In the genomic region with DNA sequence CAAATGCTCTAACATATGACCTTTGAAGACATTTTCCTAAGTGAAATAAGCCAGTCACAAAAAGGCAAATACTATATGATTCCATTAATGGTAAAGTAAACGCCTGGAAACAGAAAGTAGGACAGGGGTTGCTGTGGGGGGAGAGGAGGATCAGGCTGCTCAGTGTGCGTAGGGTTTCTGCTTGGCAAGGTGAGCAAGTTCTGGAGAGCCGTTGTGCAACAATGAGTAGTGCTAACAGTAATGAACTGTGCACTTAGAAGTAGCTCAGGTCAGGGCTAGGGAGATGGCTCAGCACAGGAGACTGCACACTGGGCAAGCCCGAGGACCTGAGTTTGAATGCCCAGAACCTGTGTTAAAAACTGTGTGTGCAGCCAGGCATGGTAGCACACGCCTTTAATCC, we compare ENCODE assay signal across 30 mouse cellular contexts. TPM values are rescaled to one million over a fixed set of nuclear protein-coding genes. Genes with fewer than 3 reads are reported as not detected.
DNase-seq lines count a peak whose midpoint lies in the region; ATAC-seq lines count a peak whose summit lies in the region.
"Had no signal": no experiment of that assay in that cellular context is flagged by ENCODE, and none has a peak within 500 bp of the region (broad histone marks: within the 10 kb centered on the region; RNA-seq: fewer than 3 reads in every experiment).

No protein-coding gene starts in this region.

- H3K27me3 ChIP-seq in liver, embryonic 16.5 days (ENCODE audit: control insufficient read depth, insufficient read depth, low read depth, low read length): no peaks in the 10 kb centered on the region
- H3K27me3 ChIP-seq in liver, embryonic 12.5 days (replicated peaks): peaks cover 34% of the 10 kb centered on the region; the same call in 1 of the 2 replicates
- H3K27me3 ChIP-seq: CH12.LX; embryonic facial prominence, embryonic 13.5 days; forebrain, embryonic 13.5 days; heart, embryonic 13.5 days; hindbrain, embryonic 15.5 days; Patski had no signal

- H3K36me3 ChIP-seq in liver, embryonic 16.5 days (ENCODE audit: control insufficient read depth, insufficient read depth): no peaks in the 10 kb centered on the region
- H3K36me3 ChIP-seq in liver, embryonic 12.5 days: no peaks in the 10 kb centered on the region
- H3K36me3 ChIP-seq: embryonic facial prominence, embryonic 10.5 days; embryonic facial prominence, embryonic 13.5 days; forebrain, embryonic 10.5 days; G1E; heart, embryonic 10.5 days; heart, embryonic 13.5 days; hindbrain, embryonic 15.5 days had no signal

- H3K4me1 ChIP-seq in liver, embryonic 16.5 days (ENCODE audit: control insufficient read depth, low read depth, low read length): no peaks in the 10 kb centered on the region
- peaks cover 13% of the 10 kb centered on the region for H3K4me1 ChIP-seq in liver, embryonic 12.5 days
- H3K4me1 ChIP-seq: embryonic facial prominence, embryonic 10.5 days; embryonic facial prominence, embryonic 13.5 days; forebrain, embryonic 10.5 days; forebrain, embryonic 13.5 days; hindbrain, embryonic 15.5 days had no signal

- H3K9ac ChIP-seq in liver, embryonic 16.5 days (ENCODE audit: low read depth, low read length): no peak overlapping the region
- no peak overlapping the region for H3K9ac ChIP-seq in liver, embryonic 12.5 days
- H3K9ac ChIP-seq: embryonic facial prominence, embryonic 13.5 days; forebrain, embryonic 13.5 days; heart, embryonic 13.5 days; hindbrain, embryonic 15.5 days had no signal

- H3K9me3 ChIP-seq in liver, embryonic 16.5 days (replicated peaks; ENCODE audit: control insufficient read depth, low read length): no peaks in the 10 kb centered on the region
- no peaks in the 10 kb centered on the region for H3K9me3 ChIP-seq in liver, embryonic 12.5 days (replicated peaks)
- H3K9me3 ChIP-seq: embryonic facial prominence, embryonic 10.5 days; embryonic facial prominence, embryonic 13.5 days; forebrain, embryonic 10.5 days; forebrain, embryonic 13.5 days; G1E; heart, embryonic 10.5 days; heart, embryonic 13.5 days; hindbrain, embryonic 15.5 days had no signal

- WGBS in liver, embryonic 16.5 days (ENCODE audit: insufficient replicate concordance): 66% methylated on average over 5 of the region's 5 CpGs
- WGBS in liver, embryonic 12.5 days (ENCODE audit: insufficient replicate concordance): 70% methylated on average over 5 of the region's 5 CpGs

- ATAC-seq in liver, embryonic 16.5 days (ENCODE audit: low read depth): 0 out of 2 replicates have a peak, but pooled peaks have one; percentile 37
- no peak for ATAC-seq in liver, embryonic 12.5 days
- ATAC-seq: forebrain, embryonic 13.5 days; forebrain, embryonic 16.5 days; Patski had no signal

- no peak overlapping the region for H3K4me2 ChIP-seq in liver, embryonic 16.5 days (ENCODE audit: low read depth, low read length)
- H3K4me2 ChIP-seq in liver, embryonic 12.5 days: no peak overlapping the region
- H3K4me2 ChIP-seq: embryonic facial prominence, embryonic 13.5 days; forebrain, embryonic 13.5 days; heart, embryonic 13.5 days; hindbrain, embryonic 15.5 days had no signal

- peak; percentile 26 for DNase-seq in lung, postnatal 25 days (ENCODE audit: low spot score)
- DNase-seq in lung, postnatal 4 days: no peak
- DNase-seq in fat pad, adult 2 months (ENCODE audit: extremely low read depth, low read depth, low spot score): peak; percentile 65
- DNase-seq in adrenal gland, postnatal 10 days: no peak
- DNase-seq in kidney, postnatal 10 days: no peak
- DNase-seq: adrenal gland, adult 2 months; adrenal gland, postnatal 25 days; B cell, adult 2 months; cerebellum, adult 8-10 months; cerebellum, postnatal 36 days; embryo, embryonic 11 days; gastrocnemius, postnatal 10 days; gastrocnemius, postnatal 36 days; heart, adult 2 months; heart, postnatal 14 days; heart, postnatal 4 days had no signal

- H3K4me3 ChIP-seq in liver, embryonic 16.5 days (ENCODE audit: low read depth, low read length): no peak overlapping the region
- H3K4me3 ChIP-seq in liver, embryonic 12.5 days: no peak overlapping the region
- H3K4me3 ChIP-seq: embryonic facial prominence, embryonic 10.5 days; embryonic facial prominence, embryonic 13.5 days; erythroblast, embryonic 14.5 days; forebrain, embryonic 10.5 days; forebrain, embryonic 13.5 days; heart, adult 2 months; heart, embryonic 10.5 days; heart, embryonic 13.5 days; hindbrain, embryonic 15.5 days had no signal

- no peak overlapping the region for H3K27ac ChIP-seq in liver, embryonic 16.5 days (ENCODE audit: low read length)
- H3K27ac ChIP-seq in liver, embryonic 12.5 days: no peak overlapping the region
- H3K27ac ChIP-seq: embryonic facial prominence, embryonic 10.5 days; embryonic facial prominence, embryonic 13.5 days; forebrain, embryonic 10.5 days; forebrain, embryonic 13.5 days; heart, adult 2 months; heart, embryonic 10.5 days; heart, embryonic 13.5 days; hindbrain, embryonic 15.5 days had no signal

RNA-seq across cellular contexts. Expression of a gene that starts 51.5 kb away (rescaled TPM):
- 14.1 and 16.9 TPM in 2 replicates for polyA plus RNA-seq in liver, embryonic 16.5 days (2015; fragmentation: Nextera tagmentation; extraction: Ambion mirVana)
- 22.2 and 23.4 TPM in 2 replicates for polyA plus RNA-seq in liver, embryonic 12.5 days (2016; fragmentation: Nextera tagmentation; extraction: Ambion mirVana)
- 10 to 100 TPM; 38.2 to 40.2 TPM for total RNA-seq in adrenal gland, postnatal 10 days (2021)

Comparison
In these comparisons a context has a peak if more than half of its experiments do, and no peak if none do; other contexts are left out.
1. DNase-seq: peak in lung, postnatal 25 days (single experiment) and fat pad, adult 2 months (single experiment); none in lung, postnatal 4 days (0 of 2), adrenal gland, postnatal 10 days (single experiment) and kidney, postnatal 10 days (single experiment).